Mouse (Mus musculus) frontal cortex, postnatal 25 days (tissue): Measurements from ENCODE around the gene Sestd1.

Experiments used
- DNase-seq, 2 experiments: peaks; one replicate each; pipeline ENCODE4 v3.0.0; 2022; ENCODE audit warnings: low spot score in 2 of 2

Sestd1 gene

DNA sequence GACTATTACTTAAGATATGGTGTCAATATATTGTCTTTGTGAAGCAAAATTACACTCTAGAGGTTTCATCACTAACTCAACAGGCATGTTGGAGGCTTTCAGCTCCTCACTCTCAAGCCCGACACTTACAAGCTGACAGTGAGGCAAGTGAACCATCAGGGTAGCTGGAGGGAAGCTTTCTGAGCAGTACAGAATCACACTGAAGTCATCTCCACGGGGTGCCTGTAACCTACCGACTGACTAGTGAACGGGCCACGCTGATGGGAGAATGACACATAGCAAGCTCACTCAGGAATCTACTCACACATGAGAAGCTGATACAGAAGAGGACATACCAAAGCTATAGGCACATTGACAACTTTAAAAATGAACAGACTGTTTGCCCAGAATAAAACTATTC is 67.5 kb downstream of the Sestd1 start:
- no peak for DNase-seq

DNA sequence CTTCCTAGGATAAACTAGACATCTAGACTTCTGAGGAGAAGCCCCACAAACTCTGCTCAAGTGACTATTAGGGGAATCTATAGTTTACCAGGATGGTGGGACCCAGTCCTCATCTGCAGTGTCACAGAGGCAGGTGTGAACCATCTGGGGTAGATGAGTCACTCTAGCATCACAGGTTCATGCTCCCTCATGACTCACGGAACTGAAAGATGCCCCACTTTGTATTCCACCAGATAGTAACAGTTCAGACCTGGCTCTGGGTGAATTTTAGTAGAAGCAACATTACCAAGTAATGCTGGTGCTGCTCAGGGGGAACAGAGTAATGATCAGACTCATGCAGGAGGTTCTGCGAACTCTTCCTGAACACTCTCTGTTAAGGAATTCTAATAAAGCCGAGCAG is 73.4 kb downstream of the Sestd1 start:
- DNase-seq = no peak

DNA sequence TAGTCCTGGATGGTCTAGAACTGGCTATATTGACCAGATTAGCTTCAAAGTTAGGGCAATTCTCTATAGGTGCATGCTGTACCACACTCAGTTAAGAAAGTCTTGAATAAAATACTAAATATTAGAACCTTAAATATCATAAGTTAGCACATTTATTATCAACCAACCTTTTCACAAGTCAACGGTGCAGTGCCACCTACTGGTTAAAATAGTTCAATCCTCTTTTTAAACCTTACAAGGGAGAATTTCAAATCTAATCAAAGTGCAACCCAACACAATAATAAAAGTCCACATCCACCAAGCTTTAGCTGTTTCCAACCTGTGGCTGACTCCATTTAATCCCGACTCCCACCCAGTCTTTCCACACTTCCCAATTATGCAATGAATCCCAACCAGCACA is 76.5 kb downstream of the Sestd1 start:
- no peak for DNase-seq

DNA sequence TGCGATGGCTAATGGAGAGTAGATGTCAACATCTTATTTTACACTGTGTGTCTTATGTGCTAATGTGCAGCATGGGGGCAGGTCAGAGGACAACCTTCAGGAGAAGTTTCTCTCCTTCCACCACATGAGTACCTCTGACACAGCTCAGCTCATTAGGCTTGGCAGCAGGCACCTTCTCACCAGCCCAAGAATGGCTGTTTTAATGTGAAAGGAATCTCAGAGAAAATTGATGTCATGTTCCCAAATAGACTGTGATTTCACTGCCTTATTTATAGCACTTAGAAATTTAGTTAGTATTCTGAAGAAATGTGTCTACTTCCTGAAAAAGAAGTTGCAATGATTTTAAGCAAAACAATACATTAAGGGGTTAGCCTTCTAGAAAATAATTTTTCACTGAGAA is 78.5 kb downstream of the Sestd1 start:
- DNase-seq = no peak

DNA sequence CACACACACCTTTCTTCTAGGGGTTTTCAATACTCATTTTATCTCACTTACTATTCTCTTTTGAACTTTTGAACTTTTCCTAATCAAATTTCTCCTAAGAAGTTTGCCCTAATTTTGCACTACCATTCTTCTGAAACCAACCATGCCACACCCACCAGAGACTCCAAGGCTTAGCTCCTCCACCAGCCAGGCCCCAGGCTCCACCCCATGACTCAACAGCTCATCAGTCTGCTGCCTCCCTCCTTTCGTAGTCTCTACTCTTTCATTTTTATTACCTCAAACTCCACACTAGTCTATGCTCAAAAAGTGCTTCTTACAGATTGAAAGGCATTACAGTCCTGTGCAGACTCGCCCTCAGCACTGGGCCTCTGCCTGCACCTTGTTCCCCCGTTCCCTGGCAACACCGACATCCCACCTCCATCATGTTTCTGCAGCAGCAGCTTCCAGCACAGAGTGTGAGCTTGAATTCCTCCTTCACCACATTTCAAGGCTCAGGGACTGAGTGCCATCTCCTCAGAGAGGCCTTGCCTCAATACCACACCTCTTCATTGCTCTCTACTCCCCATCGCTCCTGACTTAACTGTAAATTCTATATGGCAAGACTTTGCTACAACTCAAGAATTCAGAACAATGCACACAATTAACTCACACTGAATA is 79.3 kb downstream of the Sestd1 start:
- no peak for DNase-seq

DNA sequence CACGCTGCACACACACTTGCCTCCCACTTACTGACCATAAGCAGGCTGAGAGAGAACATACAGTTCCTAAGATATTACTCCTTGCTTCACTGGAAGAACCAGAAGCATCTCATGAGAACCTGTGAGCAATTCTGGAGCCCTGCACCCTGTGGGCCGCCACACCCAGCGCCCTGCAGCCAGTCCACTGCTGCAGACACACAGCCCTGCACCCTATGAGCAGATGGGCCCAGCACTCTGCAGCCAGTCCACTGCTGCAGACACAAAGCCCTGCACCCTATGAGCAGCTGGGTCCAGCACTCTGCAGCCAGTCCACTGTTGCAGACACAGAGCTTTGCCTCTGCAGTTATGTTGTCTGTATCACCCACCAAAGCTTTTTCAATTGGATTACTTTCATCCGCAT is 80.0 kb downstream of the Sestd1 start:
- no peak for DNase-seq

DNA sequence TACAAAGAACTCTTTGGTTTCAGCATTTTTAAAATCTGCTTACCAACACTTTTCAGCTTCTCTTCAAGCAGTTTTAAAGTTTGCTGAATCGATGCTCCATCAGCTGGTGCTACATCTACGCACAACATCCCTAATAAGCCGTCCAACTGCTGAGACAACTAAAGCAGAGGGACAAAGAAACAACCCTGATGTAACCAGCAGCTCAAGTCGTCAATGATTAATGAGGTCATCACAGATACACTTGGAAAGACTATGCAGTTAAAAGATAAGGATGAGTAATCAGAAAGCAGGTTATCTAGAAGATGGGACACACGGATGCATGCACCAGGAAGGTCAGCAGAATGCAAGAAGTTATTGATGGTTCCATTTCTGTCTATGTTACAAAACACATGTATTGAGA is 82.1 kb downstream of the Sestd1 start:
- DNase-seq = no peak

DNA sequence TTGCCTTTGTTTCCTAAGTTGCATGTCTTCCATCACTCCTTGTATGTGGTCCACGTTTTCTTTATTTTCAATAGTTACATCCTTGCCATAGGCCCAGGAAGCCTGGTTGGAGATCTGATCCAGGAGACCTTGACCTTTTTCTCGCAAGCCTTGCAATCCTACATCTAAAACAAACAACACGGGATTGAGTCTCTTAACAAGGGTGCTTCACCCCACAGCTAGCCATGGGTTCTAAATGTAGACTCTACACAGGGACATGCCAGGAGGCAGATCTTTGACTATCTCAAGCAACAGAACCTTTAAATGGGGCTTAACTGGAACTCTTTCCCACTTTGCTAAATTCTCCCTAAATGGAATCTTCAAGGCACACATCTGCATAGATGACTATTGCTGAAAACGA is 83.6 kb downstream of the Sestd1 start:
- DNase-seq = no peak

DNA sequence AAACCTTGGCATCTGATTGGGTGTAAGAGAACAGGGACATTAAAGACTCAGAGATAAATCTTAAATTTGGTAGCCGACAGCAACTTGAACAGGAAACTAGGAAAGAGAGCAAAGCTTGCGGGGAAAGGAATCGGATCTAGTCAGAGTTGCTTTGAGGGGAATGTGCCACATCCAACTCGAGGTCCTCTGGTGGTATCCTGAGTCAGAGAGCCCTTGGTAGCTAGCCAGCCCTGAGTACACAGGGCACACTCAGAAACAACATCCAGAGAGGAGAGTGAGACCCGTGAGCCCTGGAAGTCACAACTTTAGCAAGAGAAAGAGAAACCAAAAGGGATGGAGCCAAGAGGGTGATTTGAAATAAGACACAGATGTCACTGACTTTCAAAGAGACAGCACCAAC is 85.3 kb downstream of the Sestd1 start:
- no peak for DNase-seq

DNA sequence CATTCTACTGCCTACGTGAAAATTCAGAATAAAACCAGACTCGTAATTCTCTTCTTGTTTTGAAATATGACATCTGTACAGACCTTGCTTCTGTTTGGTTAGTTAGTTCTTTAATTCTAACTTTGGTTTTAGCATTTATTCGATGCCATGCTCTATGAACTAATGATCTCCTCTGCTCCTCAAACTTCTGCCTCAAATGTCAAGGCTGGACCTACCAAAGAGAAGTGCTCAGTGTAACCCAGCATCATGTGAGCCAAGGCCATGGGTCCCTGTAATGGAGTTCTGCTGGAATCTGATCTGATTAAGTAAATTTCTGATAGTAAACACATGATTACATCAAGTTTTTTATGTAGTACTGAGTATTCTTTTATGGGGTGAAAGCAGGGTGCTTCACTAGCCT is 88.6 kb downstream of the Sestd1 start:
- no peak for DNase-seq

DNA sequence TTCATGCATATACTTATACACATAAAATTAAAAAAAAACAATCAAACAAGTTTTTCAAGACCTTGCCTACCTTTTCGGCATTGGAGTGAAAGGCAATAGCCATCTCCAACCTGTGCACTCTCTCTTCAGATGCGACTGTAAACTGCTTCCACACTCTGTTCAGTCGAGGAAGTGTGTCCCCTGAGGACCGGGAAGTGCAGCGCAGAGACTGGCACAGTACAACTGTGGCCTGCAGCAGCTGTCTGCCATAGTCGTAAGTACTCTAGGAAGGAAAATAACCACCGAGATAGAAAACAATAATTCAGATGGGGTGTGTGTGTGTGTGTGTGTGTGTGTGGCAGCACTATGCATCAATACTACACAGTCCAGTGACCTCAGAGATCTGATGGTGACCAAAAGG is 89.5 kb downstream of the Sestd1 start:
- no peak for DNase-seq

DNA sequence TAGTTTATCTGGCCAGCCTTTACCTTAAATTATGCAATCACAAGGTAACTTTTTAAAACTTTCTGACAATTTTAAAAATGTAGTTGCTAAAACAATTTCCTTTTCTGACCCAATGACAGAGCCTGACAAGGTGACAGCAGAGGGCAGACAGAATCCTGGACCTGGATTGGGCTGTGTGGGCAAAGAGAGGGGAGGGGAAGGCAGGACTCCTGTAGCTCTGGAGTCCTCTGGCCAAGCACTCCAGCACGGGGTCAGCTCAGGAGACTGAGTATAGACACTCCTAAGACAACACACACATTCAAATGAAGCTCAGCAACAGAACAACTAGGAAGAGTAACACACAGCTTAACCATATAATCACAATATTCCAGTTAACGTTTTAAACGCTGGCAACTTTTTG is 90.1 kb downstream of the Sestd1 start:
- no peak for DNase-seq

DNA sequence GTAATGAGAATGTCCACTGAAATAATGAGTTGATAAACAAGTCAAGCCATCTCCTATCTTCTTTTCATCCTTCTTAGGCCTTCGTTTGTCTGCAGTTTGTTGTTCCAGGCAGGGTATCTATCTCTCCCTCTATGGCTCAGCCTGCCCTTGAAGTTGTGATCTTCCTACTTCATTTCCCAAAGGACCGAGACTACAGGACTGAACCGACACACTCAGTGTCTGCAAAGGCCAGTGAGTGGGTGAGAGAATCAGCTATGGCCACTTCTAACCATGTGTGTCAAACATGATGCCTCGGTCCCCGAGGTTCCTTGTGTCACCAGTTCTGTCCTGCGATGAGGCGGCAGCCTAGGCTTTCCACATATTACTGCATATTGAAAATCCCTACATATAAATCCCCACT is 90.7 kb downstream of the Sestd1 start:
- no peak for DNase-seq

DNA sequence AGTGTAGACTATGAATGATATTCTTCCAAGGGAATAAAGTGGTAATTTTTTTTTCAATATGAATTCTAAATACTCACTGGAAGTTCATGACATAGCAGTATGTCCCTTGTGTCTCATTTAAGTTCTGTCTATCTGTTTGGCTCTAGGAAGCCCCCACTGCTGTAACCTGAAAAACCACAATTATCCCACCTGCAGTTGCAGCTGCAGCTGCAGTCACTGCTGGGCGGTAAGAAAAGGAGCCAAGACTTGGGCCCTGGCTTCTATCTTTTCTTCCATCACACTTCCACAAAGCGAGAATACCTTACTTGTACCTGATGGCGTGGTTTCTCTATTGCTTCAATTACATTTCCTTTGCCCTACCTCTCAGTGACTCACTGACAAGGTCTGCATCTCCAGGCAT is 92.9 kb downstream of the Sestd1 start:
- DNase-seq = no peak

DNA sequence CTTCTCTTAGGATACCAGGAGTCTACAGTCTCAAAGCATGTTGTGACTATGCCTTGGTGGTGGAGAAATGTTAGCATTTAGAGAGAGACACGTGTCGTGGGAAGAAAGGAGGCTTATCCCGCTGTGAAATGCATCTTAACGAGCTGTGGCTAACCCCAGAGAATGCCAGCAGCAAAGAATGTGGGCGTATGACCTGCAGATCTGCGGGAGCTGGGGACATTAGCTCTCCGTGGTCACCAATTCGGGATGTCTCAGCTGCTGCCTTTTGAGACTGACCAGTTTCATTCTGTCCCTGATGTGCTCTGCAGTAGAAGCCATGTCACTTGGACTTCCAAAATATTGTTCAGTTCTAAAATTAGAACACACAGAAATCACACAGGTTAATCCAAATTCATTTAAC is 93.5 kb downstream of the Sestd1 start:
- no peak for DNase-seq

DNA sequence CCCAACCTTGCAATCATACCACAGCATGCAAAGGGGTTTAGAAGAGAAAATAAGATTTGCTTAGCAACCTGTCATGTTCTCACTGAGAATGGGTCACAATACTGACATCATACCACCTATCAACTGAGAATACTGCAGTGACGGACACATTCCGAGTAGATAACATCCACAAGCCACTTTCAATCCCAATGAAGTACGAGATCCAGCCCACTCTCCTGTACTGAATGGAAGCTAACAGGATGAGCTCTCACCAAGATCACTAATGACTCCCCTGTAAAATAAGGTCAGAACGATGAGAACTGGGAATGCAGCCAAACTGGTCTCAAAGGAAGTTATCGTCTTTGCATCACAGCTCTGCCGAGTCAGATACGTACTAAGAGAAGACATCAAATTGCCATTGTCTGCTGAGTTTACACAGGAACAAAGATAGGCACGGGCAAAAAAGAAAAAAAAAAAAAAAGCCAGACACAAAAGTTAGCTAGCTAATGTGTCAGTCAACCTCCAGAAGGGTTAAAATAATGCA is 96.3 kb downstream of the Sestd1 start:
- DNase-seq = no peak

DNA sequence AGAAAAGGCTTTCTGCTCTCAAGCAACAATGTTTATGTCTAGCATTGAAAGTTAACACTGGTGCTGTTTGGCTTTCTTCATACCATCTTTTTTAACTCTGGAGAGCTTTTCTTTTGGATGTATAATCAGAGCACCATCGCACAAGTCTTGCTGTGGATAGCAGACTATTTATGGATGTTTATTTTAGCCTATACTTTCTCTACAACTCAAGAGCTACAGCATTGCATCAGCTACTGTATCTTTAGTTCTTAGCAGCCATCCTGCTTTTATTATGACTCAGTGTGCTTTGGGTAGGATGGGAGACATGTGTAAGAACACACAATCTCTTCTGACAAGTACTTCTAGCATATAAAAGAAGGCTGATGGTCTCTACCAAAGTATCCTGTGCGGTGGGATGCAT is 96.7 kb downstream of the Sestd1 start:
- no peak for DNase-seq

DNA sequence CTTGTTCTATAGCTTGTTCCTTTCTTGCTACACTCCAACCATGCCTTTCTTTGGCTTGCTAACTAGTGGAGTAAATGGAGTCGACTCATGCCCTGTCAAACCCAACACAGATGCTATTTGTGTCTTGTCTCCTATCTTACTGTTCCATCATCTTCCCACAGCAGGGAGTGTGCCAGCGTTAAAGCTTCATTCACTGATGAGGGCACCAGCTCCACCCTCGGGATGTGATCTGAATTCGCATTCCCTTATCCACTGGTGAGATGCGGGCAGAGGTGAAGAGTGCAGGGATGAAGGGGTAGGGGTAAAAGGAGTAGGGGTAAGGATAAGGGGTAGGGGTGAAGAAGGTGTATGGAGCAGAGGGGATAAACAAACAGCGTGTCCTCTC is 97.4 kb downstream of the Sestd1 start:
- no peak for DNase-seq

DNA sequence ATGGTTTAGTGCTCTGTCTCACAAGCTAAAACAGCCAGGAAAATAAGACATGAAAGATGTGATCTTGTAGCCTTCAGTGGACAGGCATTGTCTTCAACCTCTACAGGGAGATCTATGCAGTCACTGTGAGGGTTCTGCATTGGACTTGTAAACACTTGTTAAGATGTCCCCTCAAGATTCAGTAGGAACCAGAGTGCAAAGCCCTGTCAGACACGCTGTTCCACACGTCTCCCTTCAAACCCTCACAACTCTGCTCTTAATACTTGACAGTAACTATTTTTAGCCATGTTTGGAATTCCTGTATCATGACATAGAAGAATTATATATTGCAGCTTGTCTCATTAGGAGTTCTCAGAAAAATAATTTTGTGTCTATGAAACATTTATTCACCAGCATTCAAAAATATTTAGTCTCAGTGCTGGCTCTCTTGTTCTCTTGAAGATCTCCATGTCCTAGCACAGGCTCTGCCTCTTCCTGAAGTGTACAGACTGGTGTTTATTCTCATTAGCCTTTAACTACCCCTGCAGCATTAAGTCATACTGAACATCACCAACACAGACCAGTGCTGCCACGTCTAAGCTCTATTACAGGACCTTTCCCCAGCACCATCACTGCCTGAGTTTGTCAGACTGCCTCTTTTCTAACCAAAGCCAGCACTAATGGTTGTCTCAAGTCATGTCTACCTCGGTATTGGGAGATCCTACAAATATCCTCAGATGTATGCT is 98.0 kb downstream of the Sestd1 start:
- no peak for DNase-seq

DNA sequence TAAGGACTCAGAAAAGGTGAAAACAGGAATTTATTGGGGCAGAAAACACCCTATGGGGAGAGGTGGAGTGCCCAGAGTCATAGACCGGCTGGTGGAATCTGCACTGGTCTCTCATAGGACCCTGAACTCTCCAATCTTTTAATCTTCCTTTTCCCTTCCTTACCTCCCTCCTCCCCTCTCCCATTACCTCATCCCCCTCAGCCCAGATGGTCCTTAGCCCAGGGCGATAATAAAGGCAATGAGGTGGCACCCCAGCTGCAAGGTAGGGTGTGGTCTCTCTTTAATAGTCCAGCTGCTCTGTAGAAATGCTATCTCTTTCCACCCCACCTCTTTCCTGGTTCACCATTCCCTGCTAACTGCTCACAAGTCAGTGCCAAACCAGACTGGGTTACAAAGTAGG is 102.9 kb downstream of the Sestd1 start:
- DNase-seq = no peak

DNA sequence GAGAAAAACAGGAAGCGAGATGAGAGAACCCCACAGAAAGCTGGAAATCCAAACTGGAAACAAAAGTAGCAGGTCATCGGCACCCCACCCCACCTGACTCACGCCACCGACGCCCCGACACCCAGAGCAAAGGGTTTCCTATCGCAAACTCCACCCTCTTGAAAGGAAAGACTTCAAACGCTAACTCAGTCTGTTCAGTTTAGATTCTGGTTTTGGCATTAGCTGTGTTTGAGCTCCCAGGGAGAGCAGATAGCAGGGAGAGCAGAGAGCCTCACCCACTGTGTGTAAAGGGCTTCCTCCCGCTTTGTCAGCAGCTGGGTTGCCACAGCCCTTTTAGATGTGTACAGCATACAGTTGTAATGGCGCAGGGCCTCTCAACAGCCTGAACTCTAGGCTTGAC is 104.0 kb downstream of the Sestd1 start:
- DNase-seq = no peak

DNA sequence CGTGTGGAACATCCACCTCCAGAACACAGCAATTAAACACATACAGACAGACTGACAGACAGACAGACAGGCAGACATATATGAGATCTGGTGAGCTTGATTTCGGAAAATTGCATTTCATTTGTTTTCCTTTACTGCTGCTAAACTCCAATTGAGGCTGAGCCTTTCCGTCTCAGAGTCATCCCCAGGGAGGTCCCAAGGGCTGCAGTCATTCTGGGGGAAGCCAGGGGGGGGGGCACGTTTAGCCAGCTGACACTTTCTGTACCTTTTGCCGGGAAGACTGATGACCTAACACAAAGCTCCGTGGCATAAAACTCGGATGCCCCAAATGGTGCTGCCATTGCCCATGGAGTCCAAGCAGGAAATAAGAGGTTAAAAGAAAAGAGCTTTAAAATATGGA is 105.0 kb downstream of the Sestd1 start:
- no peak for DNase-seq

DNA sequence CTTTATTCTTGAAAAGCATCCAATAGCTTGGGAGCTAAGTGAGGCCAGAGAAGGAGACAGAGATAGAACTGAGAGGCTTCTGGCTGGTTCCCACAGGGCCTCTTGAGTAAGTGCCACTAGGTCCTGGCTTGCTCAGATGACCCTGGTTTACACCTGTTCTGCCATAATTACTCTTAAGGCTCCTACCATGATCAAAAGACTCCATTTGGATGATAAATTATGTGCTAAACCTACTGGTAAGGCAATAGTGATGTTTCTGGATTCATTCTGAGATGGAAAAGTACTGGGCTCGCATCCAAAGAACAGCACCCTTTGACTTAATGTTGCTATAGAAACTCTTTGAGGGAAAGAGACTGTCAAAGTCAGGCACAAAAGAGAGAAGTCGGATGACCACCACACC is 106.1 kb downstream of the Sestd1 start:
- no peak for DNase-seq

DNA sequence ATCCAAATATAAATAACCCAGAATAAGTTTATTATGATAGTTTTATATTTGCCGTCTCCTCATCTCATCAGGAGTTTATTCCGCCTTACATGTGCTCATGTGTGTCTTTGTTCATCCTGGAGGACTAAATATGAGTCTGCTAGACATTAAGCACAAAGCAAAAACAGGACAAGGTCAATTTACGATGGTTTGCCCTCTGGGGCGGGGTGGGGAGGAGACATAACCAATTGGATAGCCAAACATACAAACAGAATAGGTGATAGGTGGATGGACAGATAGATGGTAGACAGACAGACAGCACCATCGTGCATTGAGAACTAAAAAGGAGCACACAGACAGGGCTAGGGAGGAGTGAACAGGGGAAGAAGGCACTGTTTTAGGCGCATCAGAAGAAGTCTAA is 106.6 kb downstream of the Sestd1 start:
- DNase-seq = no peak
